In genomic region chr1:106822297-106822696, GRCm38 (mm10) we compare ENCODE assay signal across 18 mouse cellular contexts. TPM values are rescaled to one million over a fixed set of nuclear protein-coding genes. Genes with fewer than 3 reads are reported as not detected.
DNase-seq lines count a peak whose midpoint lies in the region; ATAC-seq lines count a peak whose summit lies in the region.
"Had no signal": no experiment of that assay in that cellular context is flagged by ENCODE, and none has a peak within 500 bp of the region (broad histone marks: within the 10 kb centered on the region; RNA-seq: fewer than 3 reads in every experiment).

No protein-coding gene starts in this region.

- no peaks in the 10 kb centered on the region for H3K27me3 ChIP-seq in liver, embryonic 12.5 days (replicated peaks)
- H3K27me3 ChIP-seq: limb, embryonic 15.5 days; stomach, embryonic 15.5 days had no signal

- H3K36me3 ChIP-seq in liver, embryonic 12.5 days, result no peaks in the 10 kb centered on the region
- H3K36me3 ChIP-seq: forebrain, embryonic 10.5 days; limb, embryonic 15.5 days; stomach, embryonic 15.5 days had no signal

- no peak overlapping the region for H3K4me2 ChIP-seq in liver, embryonic 12.5 days
- H3K4me2 ChIP-seq: hindbrain, embryonic 14.5 days; limb, embryonic 15.5 days; stomach, embryonic 15.5 days had no signal

- DNase-seq in cerebellum, postnatal 10 days, result peak; percentile 85 to 88
- peak; percentile 7 to 10 for DNase-seq in heart, adult 18-20 months
- no peak for DNase-seq in heart, postnatal 4 days
- DNase-seq in right cerebral cortex, adult 18-20 months, result peak; percentile 11
- no peak for DNase-seq in right cerebral cortex, postnatal 25 days
- peak; percentile 9 for DNase-seq in telencephalon, adult 2 months (ENCODE audit: low read depth, low spot score)
- DNase-seq: gastrocnemius, postnatal 14 days; kidney, adult 8-10 months; lung, adult 2 months; thymus, postnatal 14 days had no signal

- H3K9ac ChIP-seq in liver, embryonic 12.5 days, result no peak overlapping the region
- H3K9ac ChIP-seq: hindbrain, embryonic 14.5 days; limb, embryonic 15.5 days; stomach, embryonic 15.5 days had no signal

- H3K4me1 ChIP-seq in liver, embryonic 12.5 days, result no peaks in the 10 kb centered on the region
- H3K4me1 ChIP-seq: forebrain, embryonic 10.5 days; limb, embryonic 15.5 days; stomach, embryonic 15.5 days had no signal

- no peaks in the 10 kb centered on the region for H3K9me3 ChIP-seq in liver, embryonic 12.5 days (replicated peaks)
- H3K9me3 ChIP-seq: forebrain, embryonic 10.5 days; limb, embryonic 15.5 days; stomach, embryonic 15.5 days had no signal

- H3K4me3 ChIP-seq in liver, embryonic 12.5 days, result no peak overlapping the region
- H3K4me3 ChIP-seq: forebrain, embryonic 10.5 days; limb, embryonic 15.5 days; stomach, embryonic 15.5 days had no signal

- ATAC-seq in cerebellum, adult (ENCODE audit: insufficient number of reproducible peaks, low FRiP score, low TSS enrichment), result no peak
- ATAC-seq in liver, embryonic 12.5 days, result no peak

- 70% methylated on average over 3 of the region's 3 CpGs for WGBS in liver, embryonic 12.5 days (ENCODE audit: insufficient replicate concordance)

- H3K27ac ChIP-seq in liver, embryonic 12.5 days, result no peak overlapping the region
- H3K27ac ChIP-seq: forebrain, embryonic 10.5 days; hindbrain, embryonic 14.5 days; limb, embryonic 15.5 days; macrophage; stomach, embryonic 15.5 days had no signal

RNA-seq across cellular contexts. Expression of gene Vps4b, which starts 25.8 kb away (rescaled TPM):
- 10 to 100 TPM; 30.4 to 32.3 TPM for total RNA-seq in heart, adult 18-20 months (2021)
- total RNA-seq in heart, postnatal 4 days (2021), result 10 to 100 TPM; 52.6 to 58.4 TPM
- polyA plus RNA-seq in liver, embryonic 12.5 days (2016; fragmentation: Nextera tagmentation; extraction: Ambion mirVana), result 34.5 and 35.9 TPM in 2 replicates

RNA-seq across cellular contexts. Expression of gene Serpinb5, which starts 38.7 kb away (rescaled TPM):
- total RNA-seq in heart, adult 18-20 months (2021), result not detected
- not detected for total RNA-seq in heart, postnatal 4 days (2021)
- polyA plus RNA-seq in liver, embryonic 12.5 days (2016; fragmentation: Nextera tagmentation; extraction: Ambion mirVana), result not detected in 2 replicates
- total RNA-seq: gastrocnemius, postnatal 14 days had no signal
- polyA plus RNA-seq: forebrain, embryonic 10.5 days; heart, embryonic 14.5 days; macrophage had no signal

Comparison
In these comparisons a context has a peak if more than half of its experiments do, and no peak if none do; other contexts are left out.
1. DNase-seq: peak in cerebellum, postnatal 10 days (2 of 2), heart, adult 18-20 months (2 of 2), right cerebral cortex, adult 18-20 months (single experiment) and telencephalon, adult 2 months (single experiment); none in heart, postnatal 4 days (single experiment) and right cerebral cortex, postnatal 25 days (single experiment).